Mouse (Mus musculus): Measurements from ENCODE around the gene Nfyb.

- no peak for TF ChIP-seq CTCF (IDR thresholded peaks at IDR 0.05; ENCODE audit: low read depth, low read length)
- no peak for TF ChIP-seq POLR2A (IDR thresholded peaks at IDR 0.05; ENCODE audit: insufficient read depth, low read length)
These were observed 2.7 kb downstream of the Nfyb start for GRCm38 (mm10) chr10:82761037-82761811.

Data from ES-Bruce4 (cell line).